Mouse (Mus musculus) liver, embryonic 11.5 days (tissue): ENCODE measurements around the gene Dolk. TPM values are rescaled to one million over a fixed set of nuclear protein-coding genes. Genes with fewer than 3 reads are reported as not detected.

Experiments
- ATAC-seq: fragments of 200-750 bp; cut with Nextera tagmentation; replicated peaks from 2 replicates; pipeline ENCODE4 v1.8.0; 2017; ENCODE audit warnings: moderate number of reproducible peaks, mild to moderate bottlenecking, moderate TSS enrichment, moderate library complexity; ENCODE audit not compliant: low FRiP score
- DNase-seq: peaks from one replicate; pipeline ENCODE4 v3.0.0-alpha.2; 2017; ENCODE audit warnings: low spot score
- H3K27ac ChIP-seq: fragments of 300-500 bp; sonication (generic); 2 replicates; pipeline ENCODE4 v1.5.1; 2014; ENCODE audit warnings: mild to moderate bottlenecking, low read depth, low read length, control low read depth
- H3K27me3 ChIP-seq: fragments of 300-500 bp; sonication (generic); replicated peaks from 2 replicates; pipeline ENCODE4 v1.6.1; 2014; ENCODE audit warnings: low read length, mixed read lengths; ENCODE audit not compliant: control insufficient read depth, insufficient read depth
- H3K36me3 ChIP-seq: fragments of 300-500 bp; sonication (generic); 2 replicates; pipeline ENCODE4 v1.6.1; 2014; ENCODE audit warnings: mild to moderate bottlenecking, low read length, moderate library complexity, mixed read lengths; ENCODE audit not compliant: control insufficient read depth, insufficient read depth
- H3K4me1 ChIP-seq: fragments of 300-500 bp; sonication (generic); replicated peaks from 2 replicates; pipeline ENCODE4 v1.6.1; 2014; ENCODE audit warnings: low read length, mixed read lengths; ENCODE audit not compliant: control insufficient read depth, insufficient read depth
- H3K4me2 ChIP-seq: fragments of 300-500 bp; sonication (generic); 2 replicates; pipeline ENCODE4 v1.6.1; 2014; ENCODE audit warnings: mild to moderate bottlenecking, control low read depth, moderate library complexity
- H3K4me3 ChIP-seq: fragments of 300-500 bp; sonication (generic); 2 replicates; pipeline ENCODE4 v1.5.1; 2014; ENCODE audit warnings: low read depth, low read length, control low read depth
- H3K9ac ChIP-seq: fragments of 300-500 bp; sonication (generic); 2 replicates; pipeline ENCODE4 v1.6.1; 2014; ENCODE audit warnings: low read depth, low read length, control low read depth
- H3K9me3 ChIP-seq: fragments of 300-500 bp; sonication (generic); 2 replicates; pipeline ENCODE4 v1.6.1; 2016; ENCODE audit warnings: low read length, inconsistent platforms, mixed read lengths; ENCODE audit not compliant: control insufficient read depth
- WGBS: fragments of 180-500 bp; shearing (Covaris S2); extraction: QIAGEN DNeasy Blood & Tissue Kit; methylation state at CpG from one replicate; pipeline ENCODE4 v1.1.7; 2014; 5-methylcytosine and 5-hydroxymethylcytosine counted together
- polyA plus RNA-seq: library from polyadenylated mRNA; unstranded; fragments of >200 nt; fragmentation: Nextera tagmentation; extraction: Ambion mirVana; gene quantifications from 2 replicates; pipeline ENCODE4 v1.2.1, GENCODE M21; 2014

Dolk gene
- polyA plus RNA-seq, 1 experiment from 2014 or later, result 25.6 TPM

DNA sequence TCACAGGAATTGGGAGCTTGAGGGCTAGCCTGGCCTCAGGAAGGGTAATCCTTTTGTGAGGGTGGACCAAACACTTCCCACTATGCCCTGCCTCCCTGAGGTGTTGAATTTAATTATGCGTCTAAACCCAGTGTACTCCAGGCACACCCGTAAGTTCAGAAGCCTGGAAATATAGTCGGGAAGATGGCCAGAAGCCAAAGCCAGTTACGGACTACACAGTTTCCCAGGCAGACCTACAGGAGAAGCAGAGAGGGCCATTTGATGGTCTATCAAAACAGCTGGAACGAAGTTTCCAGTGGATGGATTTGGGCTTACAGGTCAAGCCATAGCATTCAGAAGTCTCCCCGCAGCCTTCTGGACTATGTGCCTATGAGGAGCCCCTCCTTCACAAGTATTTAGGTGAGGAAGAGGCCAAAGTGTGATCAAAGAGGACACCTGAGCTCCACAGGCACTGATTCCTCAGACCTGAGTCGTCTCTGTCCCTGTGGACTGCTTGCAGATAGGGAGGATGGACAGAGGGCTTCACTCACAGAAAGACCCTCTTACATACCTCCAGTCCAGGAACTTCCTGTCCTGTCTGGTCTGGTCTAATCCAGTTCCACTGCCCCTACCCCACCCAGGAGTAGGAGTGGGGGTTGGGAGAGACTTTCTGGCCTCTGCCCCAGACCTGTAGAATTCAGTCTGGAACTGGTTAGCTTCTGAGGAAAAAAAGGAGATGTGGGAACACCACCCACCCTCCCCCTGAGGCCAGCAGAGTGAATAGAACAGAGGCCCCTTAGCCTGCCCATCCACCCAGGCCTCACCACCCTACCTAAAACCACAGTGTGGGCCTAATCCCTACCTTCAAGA is 21.2 kb downstream of the Dolk start:
- Histone ChIP-seq H3K9ac (no peak overlapping the region), H3K4me1 (peaks cover 31% of the 10 kb centered on the region), H3K9me3 (no peaks in the 10 kb centered on the region), H3K27me3 (no peaks in the 10 kb centered on the region), H3K36me3 (peaks cover 21% of the 10 kb centered on the region; the same call in 1 of the 2 replicates), H3K4me3 (no peak overlapping the region), H3K27ac (peak overlapping the region; percentile 82; the same call in 1 of the 2 replicates), H3K4me2 (no peak overlapping the region)
- DNase-seq (no peak), ATAC-seq (no peak)
- 80% methylated on average over 7 of the region's 7 CpGs for WGBS

DNA sequence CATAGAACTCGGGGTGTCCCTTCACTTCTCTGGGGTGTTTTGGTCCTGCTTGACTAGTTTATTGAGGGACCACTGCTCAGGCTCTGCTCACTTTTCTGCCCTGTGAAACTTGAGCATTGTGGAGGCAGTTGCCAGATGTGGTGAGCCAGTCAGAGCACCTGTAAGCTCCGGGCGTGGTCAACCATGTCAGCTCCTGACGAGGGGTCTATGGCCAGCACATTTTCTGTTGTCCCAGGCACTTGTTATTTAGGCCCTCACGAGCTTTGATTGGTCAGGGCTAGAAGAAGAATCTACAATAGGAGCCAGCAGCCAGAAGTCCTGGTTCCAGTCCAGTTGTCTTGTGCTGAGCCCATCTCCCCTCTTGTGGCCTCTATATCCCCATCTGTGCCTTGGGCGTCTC is 22.3 kb downstream of the Dolk start:
- peaks cover 30% of the 10 kb centered on the region; the same call in 1 of the 2 replicates for H3K36me3 ChIP-seq
- no peak overlapping the region for H3K4me2 ChIP-seq
- H3K27ac ChIP-seq, result no peak overlapping the region
- H3K4me3 ChIP-seq, result no peak overlapping the region
- no peak for DNase-seq
- H3K4me1 ChIP-seq, result peaks cover 28% of the 10 kb centered on the region
- 86% methylated on average over 6 of the region's 6 CpGs for whole genome bisulfite sequencing
- H3K9me3 ChIP-seq, result no peaks in the 10 kb centered on the region
- ATAC-seq, result no peak
- no peaks in the 10 kb centered on the region for H3K27me3 ChIP-seq
- no peak overlapping the region for H3K9ac ChIP-seq

DNA sequence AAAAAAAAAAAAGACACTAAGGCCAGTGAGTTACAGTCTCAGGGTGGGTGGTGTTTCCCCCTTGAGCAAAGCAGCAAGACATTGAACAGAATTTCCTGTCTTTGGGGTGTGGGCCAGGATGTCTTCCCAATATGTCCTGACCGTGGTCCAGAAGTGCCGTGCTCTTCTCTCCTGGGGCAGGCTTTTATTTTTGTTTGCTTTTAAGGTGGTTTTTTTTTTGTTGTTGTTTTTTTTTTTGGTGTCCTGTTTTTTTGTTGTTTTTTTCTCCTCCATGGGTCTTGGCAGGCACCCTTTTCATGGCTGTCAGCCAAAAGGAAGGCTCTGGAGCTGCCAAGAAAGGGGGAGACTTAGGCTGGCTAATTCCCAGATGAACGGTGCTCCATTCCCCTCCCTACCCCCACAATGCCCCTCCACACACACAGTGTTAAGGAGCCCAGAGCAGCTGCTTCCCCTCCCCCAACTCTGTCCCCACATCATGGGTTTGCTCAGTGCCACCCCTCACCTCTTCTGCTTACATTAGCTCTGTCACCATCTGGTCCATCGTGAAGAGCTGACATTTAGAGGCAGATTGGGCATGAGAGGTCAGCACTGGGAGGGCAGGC is 23.2 kb downstream of the Dolk start:
- WGBS, result 72% methylated on average over 4 of the region's 4 CpGs
- H3K9me3 ChIP-seq, result no peaks in the 10 kb centered on the region
- DNase-seq (no peak), ATAC-seq (no peak)
- no peak overlapping the region for H3K27ac ChIP-seq
- no peak overlapping the region for H3K4me3 ChIP-seq
- H3K36me3 ChIP-seq, result peaks cover 32% of the 10 kb centered on the region; the same call in 1 of the 2 replicates
- H3K27me3 ChIP-seq, result no peaks in the 10 kb centered on the region
- peaks cover 28% of the 10 kb centered on the region for H3K4me1 ChIP-seq
- H3K9ac ChIP-seq, result no peak overlapping the region
- H3K4me2 ChIP-seq, result no peak overlapping the region

DNA sequence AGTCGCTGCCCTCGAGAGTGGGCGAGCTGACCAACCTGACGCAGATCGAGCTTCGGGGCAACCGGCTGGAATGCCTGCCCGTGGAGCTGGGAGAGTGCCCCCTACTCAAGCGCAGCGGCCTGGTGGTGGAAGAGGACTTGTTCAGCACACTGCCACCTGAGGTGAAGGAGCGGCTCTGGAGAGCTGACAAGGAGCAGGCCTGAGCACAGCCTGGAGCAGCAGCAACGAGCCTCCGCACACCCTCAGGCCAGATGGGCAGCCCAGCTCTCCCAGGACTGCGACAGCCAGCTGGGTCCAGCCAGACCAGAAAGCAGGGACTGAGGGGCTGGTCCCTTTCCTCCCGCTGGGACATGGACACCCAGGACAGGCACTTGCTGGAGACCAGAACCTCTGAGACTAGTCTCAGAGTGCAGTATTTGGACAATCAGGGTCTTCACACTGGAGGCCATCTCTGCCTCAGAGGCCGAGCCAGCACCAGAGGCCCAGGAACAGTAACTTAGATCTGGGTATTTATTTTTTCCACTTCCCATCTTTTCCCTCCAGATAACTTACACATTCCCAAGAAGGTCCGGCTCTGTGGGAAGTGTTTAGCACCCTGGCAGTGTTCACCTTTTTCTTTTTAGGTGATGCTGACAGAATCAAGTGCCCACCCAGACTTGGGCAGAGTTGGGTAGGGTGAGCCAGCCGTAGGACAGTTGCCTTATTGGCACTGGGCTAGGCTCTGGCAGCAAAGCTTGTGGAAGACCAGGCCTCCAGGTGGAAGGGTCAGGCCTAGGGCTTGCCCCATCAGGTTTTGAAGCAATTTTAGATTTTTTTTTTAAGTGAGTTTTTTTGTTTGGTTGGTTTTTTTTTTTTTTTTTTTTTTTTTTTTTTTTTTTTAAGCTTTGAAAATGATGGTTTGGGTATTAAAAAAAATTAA is 24.0 kb downstream of the Dolk start:
- Histone ChIP-seq H3K4me1 (peaks cover 25% of the 10 kb centered on the region), H3K9ac (no peak overlapping the region), H3K36me3 (peaks cover 33% of the 10 kb centered on the region), H3K4me3 (no peak overlapping the region), H3K9me3 (no peaks in the 10 kb centered on the region), H3K27ac (no peak overlapping the region), H3K27me3 (no peaks in the 10 kb centered on the region), H3K4me2 (no peak overlapping the region)
- DNase-seq (no peak), ATAC-seq (no peak)
- WGBS, result 94% methylated on average over 18 of the region's 18 CpGs

DNA sequence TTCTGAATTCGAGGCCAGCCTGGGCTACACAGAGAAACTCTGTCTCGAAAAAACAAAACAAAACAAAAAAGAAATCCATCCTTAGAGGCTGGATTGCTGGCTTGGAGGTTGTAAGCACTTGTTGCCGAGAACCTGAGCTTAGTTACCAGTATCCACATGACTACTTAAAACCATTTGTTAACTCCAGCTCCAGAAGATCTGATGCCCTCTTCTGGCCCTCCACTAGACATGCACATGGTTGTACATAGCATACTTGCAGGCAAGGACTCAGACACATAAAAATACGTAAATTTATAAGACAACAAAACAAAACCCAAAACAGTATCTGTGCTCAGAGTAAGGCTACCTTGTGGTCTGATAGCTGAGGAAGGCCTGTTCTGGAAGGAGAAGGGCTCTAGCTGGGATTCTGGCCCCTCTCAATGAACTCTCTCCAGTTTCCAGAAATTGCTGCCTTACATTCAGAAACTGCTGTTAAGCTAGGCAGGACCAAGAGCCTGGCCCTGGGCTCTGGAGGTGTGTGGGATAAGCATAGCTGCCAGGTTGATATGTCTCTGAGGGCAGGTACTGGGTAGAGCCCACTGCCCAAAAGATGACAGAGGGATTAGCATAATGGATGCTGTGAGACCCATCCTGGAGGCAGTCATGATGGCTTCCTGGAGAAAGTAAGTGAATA is 24.9 kb downstream of the Dolk start:
- H3K9me3 ChIP-seq, result no peaks in the 10 kb centered on the region
- no peak overlapping the region for H3K9ac ChIP-seq
- WGBS, result 82% methylated on average over 4 of the region's 4 CpGs
- peaks cover 43% of the 10 kb centered on the region for H3K36me3 ChIP-seq
- H3K27me3 ChIP-seq, result no peaks in the 10 kb centered on the region
- peaks cover 16% of the 10 kb centered on the region for H3K4me1 ChIP-seq
- H3K4me3 ChIP-seq, result no peak overlapping the region
- ATAC-seq (no peak), DNase-seq (no peak)
- no peak overlapping the region for H3K27ac ChIP-seq
- no peak overlapping the region for H3K4me2 ChIP-seq

DNA sequence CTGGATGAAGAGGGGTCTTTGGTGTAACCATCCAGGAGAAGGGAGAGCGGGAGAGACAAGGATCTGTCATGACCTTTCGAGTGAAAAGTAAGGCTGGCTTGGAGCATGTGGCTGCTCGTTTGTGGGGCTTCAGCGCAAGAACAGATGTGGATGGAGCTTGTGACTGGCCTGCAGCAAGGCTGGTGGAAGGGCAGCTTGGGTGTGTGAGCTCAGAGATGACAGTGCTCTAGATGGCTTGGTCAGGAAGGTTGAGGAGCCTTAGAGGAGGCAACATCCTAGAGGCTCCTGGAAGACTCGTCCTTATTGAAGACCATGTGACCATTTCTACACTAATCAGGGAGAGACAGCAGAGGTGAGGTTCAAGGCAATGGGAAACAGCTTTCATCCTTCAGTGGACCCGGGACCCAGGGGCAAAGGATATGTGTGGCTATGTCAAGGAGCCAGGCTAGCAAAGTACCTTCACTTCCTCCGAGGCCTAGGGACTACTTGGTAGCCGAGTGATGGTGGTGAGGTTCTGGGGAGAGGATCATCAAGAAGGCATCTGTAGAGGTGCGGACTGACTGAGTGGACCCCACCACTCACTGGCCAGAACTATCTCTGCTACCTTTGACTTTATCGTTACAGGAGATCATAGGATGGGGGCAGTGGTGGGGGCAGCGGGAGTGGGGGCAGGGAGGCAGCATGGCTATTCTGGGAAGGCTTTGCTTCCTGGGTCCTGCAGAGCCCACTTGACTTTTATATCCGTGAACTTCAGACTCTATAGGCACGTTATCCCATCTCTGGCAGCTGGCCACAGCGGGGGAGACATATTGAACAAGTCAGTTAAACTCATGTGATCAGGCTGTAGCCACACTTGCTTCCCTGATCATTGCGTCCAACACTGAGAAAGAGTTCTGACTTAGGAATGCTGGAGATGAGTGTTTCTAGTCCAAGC is 26.7 kb downstream of the Dolk start:
- H3K9me3 ChIP-seq, result no peaks in the 10 kb centered on the region
- H3K27ac ChIP-seq, result no peak overlapping the region
- no peak for ATAC-seq
- 83% methylated on average over 15 of the region's 15 CpGs for WGBS
- no peak overlapping the region for H3K4me3 ChIP-seq
- no peak for DNase-seq
- H3K4me2 ChIP-seq, result no peak overlapping the region
- no peak overlapping the region for H3K9ac ChIP-seq
- no peaks in the 10 kb centered on the region for H3K27me3 ChIP-seq
- H3K4me1 ChIP-seq, result no peaks in the 10 kb centered on the region; the same call in 1 of the 2 replicates
- peaks cover 51% of the 10 kb centered on the region for H3K36me3 ChIP-seq

DNA sequence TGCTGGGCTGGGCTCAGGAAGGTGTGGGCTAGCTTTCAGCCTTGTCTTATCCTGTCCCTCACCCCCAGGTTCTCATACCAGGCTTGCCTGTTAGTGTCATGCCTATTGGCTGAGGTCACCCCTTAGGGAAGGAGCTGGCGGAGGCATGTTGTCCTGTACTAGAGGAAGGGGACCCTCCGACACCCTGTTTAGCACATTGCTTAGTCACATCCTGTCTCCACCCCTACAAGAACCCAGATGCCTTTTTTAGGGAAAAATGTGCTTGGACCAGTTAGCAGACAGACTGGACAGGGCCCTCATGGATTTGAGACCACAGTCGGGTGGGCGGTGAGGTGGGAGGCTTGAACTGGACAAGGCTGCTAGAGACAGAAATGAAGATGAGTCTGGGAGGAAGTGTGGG is 27.5 kb downstream of the Dolk start:
- H3K27ac ChIP-seq, result no peak overlapping the region
- no peak overlapping the region for H3K4me3 ChIP-seq
- DNase-seq (no peak), ATAC-seq (no peak)
- no peaks in the 10 kb centered on the region for H3K9me3 ChIP-seq
- H3K4me2 ChIP-seq, result no peak overlapping the region
- 55% methylated on average over 4 of the region's 4 CpGs for WGBS
- H3K4me1 ChIP-seq, result no peaks in the 10 kb centered on the region; the same call in 1 of the 2 replicates
- H3K9ac ChIP-seq, result no peak overlapping the region
- no peaks in the 10 kb centered on the region for H3K27me3 ChIP-seq
- peaks cover 49% of the 10 kb centered on the region for H3K36me3 ChIP-seq
